Mouse (Mus musculus) MEL-GATA-1-ER (cell line): Measurements from ENCODE around the gene Naa60.
A peak's percentile ranks its signal among the peaks of the same experiment; 100 is the strongest.

Source experiments
- DNase-seq: peaks from one replicate; pipeline ENCODE4 v3.0.0-alpha.2; 2012; ENCODE audit warnings: low read depth; ENCODE audit errors: extremely low read depth

Naa60 gene

GRCm38 (mm10) chr16:3885065-3885670, 13.0 kb downstream of the Naa60 start:
- DNase-seq, result peak; percentile 49

GRCm38 (mm10) chr16:3891621-3892295, 19.6 kb downstream of the Naa60 start:
- no peak for DNase-seq

- no peak for DNase-seq
Observed at GRCm38 (mm10) chr16:3893739-3894138, 21.6 kb downstream of the Naa60 start.

- DNase-seq, result peak; percentile 45
Observed at GRCm38 (mm10) chr16:3895173-3895792, 23.1 kb downstream of the Naa60 start.

- DNase-seq, result no peak
Observed at GRCm38 (mm10) chr16:3896046-3896445, 23.9 kb downstream of the Naa60 start.

- DNase-seq, result no peak
Observed at GRCm38 (mm10) chr16:3896553-3896952, 24.4 kb downstream of the Naa60 start.

- DNase-seq, result no peak
Observed at GRCm38 (mm10) chr16:3907471-3907870, 35.3 kb downstream of the Naa60 start.

- peak; percentile 89 for DNase-seq
Observed at GRCm38 (mm10) chr16:3908537-3909111, 36.4 kb downstream of the Naa60 start, which contains the start of the genes 1700037C18Rik and Cluap1. 1700037C18Rik (minus strand) TSS chr16:3908689. Cluap1 (plus strand) TSS chr16:3908801.

- DNase-seq, result peak; percentile 33
Observed at GRCm38 (mm10) chr16:3909118-3909517, 36.9 kb downstream of the Naa60 start.

GRCm38 (mm10) chr16:3920756-3921155, 48.6 kb downstream of the Naa60 start:
- no peak for DNase-seq

GRCm38 (mm10) chr16:3923515-3923914, 51.3 kb downstream of the Naa60 start:
- DNase-seq, result no peak

GRCm38 (mm10) chr16:3923966-3924365, 51.8 kb downstream of the Naa60 start:
- DNase-seq, result no peak

- DNase-seq, result no peak
Observed at GRCm38 (mm10) chr16:3928582-3928981, 56.4 kb downstream of the Naa60 start.

GRCm38 (mm10) chr16:3929151-3929550, 57.0 kb downstream of the Naa60 start:
- no peak for DNase-seq

GRCm38 (mm10) chr16:3933536-3933935, 61.4 kb downstream of the Naa60 start:
- DNase-seq, result no peak

- DNase-seq, result no peak
Observed at GRCm38 (mm10) chr16:3934091-3934490, 61.9 kb downstream of the Naa60 start.

GRCm38 (mm10) chr16:3934701-3935100, 62.5 kb downstream of the Naa60 start:
- DNase-seq, result no peak

GRCm38 (mm10) chr16:3951141-3951540, 79.0 kb downstream of the Naa60 start:
- DNase-seq, result peak; percentile 15
